Mouse (Mus musculus) megakaryocyte, embryonic 14.5 days (primary cell): Measurements from ENCODE around the gene Shc3.

ENCODE experiments used
- FLI1 ChIP-seq: IDR thresholded peaks from 2 replicates; pipeline ENCODE4 v1.6.1; 2012; ENCODE audit warnings: low read length, inconsistent platforms, mixed read lengths
- GATA1 ChIP-seq: IDR thresholded peaks from 3 replicates; pipeline ENCODE4 v1.6.1; 2012; ENCODE audit warnings: mixed read lengths, low read length, inconsistent platforms, borderline replicate concordance

GRCm38 (mm10) chr13:51400186-51400719 lies 169.0 kb downstream of the Shc3 start:
- TF ChIP-seq GATA1 = no peak
- TF ChIP-seq FLI1 = no peak
